In the genomic region with DNA sequence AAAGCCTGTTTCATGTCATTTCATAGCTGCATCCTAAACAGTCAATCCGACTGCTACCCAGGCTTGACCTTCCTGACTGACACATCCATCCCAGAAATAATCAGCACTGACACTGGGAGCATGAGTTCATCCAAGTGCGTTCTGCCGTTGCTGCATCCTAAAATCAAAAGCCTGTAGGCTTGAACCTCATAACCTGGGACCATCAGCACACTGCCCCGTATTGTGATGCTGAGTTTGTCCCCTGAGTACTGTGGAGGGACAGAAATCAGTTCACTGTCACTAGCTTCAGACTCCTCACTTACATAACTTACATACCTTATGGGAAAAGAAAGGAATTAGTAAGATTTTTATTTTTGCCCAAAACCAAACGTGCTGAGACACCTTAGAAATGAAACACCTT, we compare ENCODE assay signal across 13 mouse cellular contexts.
"Had no signal": no experiment of that assay in that cellular context is flagged by ENCODE, and none has a peak within 500 bp of the region (broad histone marks: within the 10 kb centered on the region; RNA-seq: fewer than 3 reads in every experiment).

No protein-coding gene starts in this region.

- H3K9ac ChIP-seq: limb, embryonic 15.5 days; liver, embryonic 13.5 days; stomach, embryonic 15.5 days had no signal

- DNase-seq: kidney, adult 11 months; kidney, adult 9 months; kidney, postnatal 36 days; layer of hippocampus, adult 9-11 months; layer of hippocampus, postnatal 36 days; liver, embryonic 13.5 days; lung, adult 18-20 months; thymus, adult 2 months; thymus, postnatal 25 days had no signal

- H3K4me1 ChIP-seq: liver, embryonic 13.5 days had no signal

- H3K36me3 ChIP-seq: limb, embryonic 15.5 days; liver, embryonic 13.5 days; stomach, embryonic 15.5 days had no signal

- H3K27ac ChIP-seq: kidney, postnatal 0 days; limb, embryonic 15.5 days; liver, embryonic 13.5 days; stomach, embryonic 15.5 days had no signal

- H3K9me3 ChIP-seq: limb, embryonic 15.5 days; liver, embryonic 13.5 days; stomach, embryonic 15.5 days had no signal

- H3K4me3 ChIP-seq: limb, embryonic 15.5 days; liver, embryonic 13.5 days; myocyte; stomach, embryonic 15.5 days had no signal

- H3K27me3 ChIP-seq: limb, embryonic 15.5 days; liver, embryonic 13.5 days; stomach, embryonic 15.5 days had no signal

- H3K4me2 ChIP-seq: limb, embryonic 15.5 days; liver, embryonic 13.5 days; stomach, embryonic 15.5 days had no signal
